Mouse (Mus musculus) c-Kit-negative CD71-positive TER-119-positive erythroid progenitor cells, embryonic 14.5 days (primary cell): ENCODE measurements around the gene P4hb.
"Not testable (repeated sequence)": the region's sequence is repeated elsewhere in the genome, so short reads cannot be mapped to it uniquely, and the experiment has no call there.

Experiments
- DNase-seq: peaks from one replicate; pipeline ENCODE4 v3.0.0-alpha.2; 2013; ENCODE audit warnings: low read depth, low spot score

The P4hb gene

GRCm38 (mm10) chr11:120538955-120539284, 34.1 kb downstream of the P4hb start:
- DNase-seq, result no peak

GRCm38 (mm10) chr11:120538485-120538884, 34.6 kb downstream of the P4hb start:
- DNase-seq, result no peak

DNA sequence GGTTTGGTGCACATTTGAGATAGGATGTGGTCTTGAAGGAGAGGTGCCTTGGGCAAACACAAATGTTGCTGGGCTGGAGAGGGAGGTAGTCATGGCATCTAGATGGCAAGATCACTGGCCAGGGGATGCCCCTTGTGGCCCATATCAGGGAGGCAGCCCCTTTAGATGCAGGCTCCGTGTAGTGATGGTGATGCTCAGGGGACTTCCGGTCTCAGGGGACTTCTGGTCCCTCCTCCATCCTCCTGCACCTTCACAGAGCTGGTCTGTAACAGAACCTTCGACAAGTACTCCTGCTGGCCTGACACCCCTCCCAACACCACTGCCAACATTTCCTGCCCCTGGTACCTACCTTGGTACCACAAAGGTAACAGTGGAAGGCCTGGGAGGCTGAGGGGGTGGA, 37.2 kb downstream of the P4hb start:
- no peak for DNase-seq

- no peak for DNase-seq
Observed at GRCm38 (mm10) chr11:120535145-120535544, 37.9 kb downstream of the P4hb start.

DNA sequence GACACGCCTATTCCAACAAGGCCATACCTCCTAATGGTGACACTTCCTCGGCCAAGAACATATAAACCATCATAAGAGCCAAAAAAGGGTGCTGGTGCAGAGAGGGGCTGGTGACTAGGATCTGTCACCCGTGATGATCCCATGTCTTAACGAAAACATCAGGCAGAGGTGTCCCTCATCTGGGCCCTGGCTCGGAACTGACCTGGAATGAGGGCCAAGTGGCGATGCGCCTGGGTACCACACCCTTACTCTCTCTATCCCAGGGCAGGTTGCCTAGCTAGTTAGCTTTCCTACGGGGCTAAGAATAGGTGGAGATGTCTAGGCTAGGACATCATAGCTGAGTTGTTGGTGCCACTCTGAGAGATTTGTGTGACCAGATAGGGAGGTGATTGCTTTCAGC, 39.0 kb downstream of the P4hb start:
- no peak for DNase-seq

DNA sequence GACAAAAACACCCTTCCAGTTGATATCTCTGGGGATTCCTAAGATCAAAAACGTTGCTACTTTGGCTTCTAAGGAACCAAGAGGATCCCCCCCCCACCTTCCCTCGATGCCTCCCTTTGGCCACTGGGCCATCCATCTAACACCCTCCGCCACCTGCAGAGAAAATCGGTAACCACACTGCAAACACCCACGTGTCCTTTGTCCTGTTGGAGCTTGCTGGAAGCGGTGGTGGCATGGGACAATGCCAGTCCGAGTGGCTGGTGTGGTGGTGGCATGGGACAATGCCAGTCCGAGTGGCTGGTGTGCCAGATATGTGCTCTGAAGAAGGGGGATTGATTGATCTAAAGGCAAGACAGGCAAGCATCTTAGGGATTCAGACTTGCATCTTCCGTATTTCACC, 41.4 kb downstream of the P4hb start:
- DNase-seq, result no peak

DNA sequence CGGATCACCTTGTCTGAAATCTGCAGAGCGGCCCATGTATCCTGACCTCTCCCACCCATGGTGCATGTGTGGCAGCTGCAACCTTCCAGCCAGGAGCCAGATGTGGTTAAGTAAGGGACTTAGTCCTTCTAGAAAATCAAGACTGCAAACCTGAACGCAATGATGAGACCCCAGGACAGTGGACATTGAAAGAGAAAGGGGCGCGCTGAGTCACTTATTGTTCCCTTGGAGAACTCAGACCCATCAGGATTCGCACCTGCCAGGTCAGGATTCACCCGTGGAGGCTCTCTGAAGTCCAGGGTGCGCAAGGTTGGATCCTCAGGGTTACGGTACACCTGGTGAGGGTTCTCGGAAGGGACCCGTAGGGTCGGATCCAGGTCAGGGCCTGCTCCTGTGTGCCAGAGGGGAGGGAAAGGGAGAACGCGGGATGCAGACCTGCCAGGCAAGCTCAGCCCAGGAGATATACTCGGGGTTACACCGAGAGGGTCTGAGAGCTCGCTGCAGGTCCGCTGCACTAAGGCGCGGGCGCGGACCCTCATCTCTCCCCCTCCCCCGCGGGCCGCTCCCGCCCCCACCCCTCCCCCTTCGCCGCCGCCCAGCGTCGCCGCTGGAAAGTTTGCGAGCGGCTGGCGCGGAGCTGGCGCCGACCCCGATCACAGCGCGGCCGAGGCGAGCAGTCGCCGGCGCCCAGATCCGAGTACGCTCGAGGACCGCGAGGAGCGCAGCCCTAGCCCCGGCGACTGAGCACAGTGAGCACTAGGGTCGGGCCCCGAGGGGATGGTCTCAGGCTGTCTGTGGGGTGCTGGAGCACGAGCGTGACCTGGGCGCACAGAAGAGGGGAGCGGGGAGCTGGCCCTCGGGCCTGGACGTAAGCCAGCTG, 42.7 kb downstream of the P4hb start, which contains the start of gene Gcgr:
Gene Gcgr, plus strand, starts transcription at position 615 of the 880 bp plus-strand sequence.
- DNase-seq, result no peak

DNA sequence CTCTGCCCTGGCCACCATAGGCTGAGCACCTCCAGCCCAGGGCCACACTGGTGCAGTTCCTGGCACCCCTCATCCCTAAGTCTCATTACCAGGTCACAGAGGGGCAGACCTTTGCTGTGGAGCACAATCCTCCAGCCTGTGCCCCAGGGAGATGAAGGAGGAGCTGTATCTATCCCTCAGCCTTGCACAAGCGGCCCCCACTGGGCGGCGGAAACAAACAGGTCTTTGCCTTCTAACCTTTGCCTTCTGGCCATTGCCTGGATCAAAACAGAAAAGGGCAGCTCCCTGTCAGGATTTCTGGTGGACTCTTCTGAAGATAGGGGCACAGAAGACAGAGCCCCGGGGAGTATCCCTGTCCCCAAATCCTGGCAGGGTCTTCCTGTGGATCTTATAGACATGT, 44.1 kb downstream of the P4hb start:
- no peak for DNase-seq

DNA sequence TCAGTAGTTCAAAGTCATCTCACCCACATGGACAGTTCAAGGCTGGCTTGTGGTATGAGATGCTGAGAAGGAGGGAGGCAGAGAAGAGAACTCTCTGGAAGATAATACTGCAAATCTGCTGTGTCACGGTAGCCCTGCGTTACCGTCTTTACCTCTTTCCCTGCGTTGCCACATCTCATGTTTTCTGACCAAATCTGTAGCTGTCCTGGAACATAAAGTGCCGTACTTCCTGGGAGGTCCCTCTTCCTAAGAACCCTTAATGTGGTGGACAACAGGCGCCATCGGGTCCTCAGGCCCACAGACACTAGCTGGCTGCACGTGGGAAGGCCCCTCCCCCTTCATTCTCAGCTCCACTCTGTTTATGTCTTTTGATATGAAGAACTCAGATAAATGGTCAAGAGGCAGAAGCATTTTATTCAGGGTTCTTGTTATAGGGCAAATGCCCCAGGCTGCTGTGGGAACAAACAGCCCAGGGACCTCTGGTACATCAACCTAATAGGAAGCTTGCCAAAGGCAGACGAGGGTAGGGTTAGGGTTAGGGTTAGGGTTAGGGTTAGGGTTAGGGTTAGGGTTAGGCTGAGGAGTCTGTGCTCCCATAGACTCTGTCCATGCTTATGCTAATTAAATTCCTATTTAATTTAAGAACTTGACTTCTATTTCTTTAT, 45.2 kb downstream of the P4hb start:
- no peak for DNase-seq

DNA sequence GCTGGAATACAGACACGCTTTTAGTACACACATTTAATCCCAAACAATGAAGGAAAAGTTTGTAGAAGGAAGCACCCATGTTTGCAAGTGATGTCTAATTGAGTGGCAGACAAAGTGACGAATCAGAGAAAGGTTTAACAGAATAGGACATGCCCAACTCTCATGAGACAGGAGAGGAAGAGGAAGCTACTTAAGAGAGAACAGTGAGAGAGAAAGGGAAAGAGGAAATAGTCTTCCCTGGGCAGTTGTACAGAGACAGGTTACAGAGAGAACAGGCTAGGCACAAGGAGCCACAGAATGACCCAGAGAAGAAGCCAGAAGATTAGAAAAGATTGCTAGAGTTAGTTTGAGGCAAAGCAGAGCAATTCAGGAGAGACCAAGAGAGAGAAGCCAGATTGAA, 47.1 kb downstream of the P4hb start:
- DNase-seq, result no peak

DNA sequence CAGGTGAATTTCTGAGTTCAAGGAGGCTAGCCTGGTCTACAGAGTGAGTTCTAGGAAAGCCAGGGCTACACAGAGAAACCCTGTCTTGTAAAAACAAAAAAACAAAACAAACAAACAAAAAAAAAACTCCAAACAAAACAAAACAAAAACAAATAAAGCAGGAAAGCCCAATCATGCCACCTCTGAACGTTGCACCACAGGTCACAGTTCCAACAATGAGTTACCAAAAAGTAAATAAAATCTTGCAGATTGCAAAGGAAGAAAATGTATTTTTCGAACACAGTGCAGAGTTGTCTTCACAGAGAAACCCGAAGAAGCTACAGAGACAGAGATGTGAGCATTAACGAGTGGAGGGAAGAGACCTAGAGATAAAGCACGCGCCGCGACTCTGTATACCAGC, 50.5 kb downstream of the P4hb start:
- no peak for DNase-seq

- DNase-seq, result peak; percentile 27
Observed at GRCm38 (mm10) chr11:120520967-120521540, 52.0 kb downstream of the P4hb start.

- no peak for DNase-seq
Observed at GRCm38 (mm10) chr11:120520498-120520897, 52.6 kb downstream of the P4hb start.

DNA sequence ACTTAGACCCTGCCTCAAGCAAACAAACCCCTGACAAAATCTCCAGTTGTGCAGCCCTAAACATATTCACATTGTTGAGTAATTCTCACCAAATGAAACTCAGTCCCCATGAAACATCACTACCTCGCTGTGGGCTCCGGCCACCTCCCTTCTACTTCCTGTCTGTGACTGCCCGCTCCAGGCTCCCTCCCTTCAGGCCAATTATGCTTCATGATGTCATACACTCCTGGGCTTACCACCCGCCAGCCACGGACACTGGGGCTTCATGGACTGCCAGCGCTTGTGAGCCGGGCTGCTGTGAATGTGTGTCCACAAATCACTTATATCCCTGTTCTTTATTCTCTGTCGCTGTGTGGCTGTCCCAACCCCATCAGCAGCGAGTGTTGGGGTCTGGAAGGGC, 53.3 kb downstream of the P4hb start:
- DNase-seq, result no peak

DNA sequence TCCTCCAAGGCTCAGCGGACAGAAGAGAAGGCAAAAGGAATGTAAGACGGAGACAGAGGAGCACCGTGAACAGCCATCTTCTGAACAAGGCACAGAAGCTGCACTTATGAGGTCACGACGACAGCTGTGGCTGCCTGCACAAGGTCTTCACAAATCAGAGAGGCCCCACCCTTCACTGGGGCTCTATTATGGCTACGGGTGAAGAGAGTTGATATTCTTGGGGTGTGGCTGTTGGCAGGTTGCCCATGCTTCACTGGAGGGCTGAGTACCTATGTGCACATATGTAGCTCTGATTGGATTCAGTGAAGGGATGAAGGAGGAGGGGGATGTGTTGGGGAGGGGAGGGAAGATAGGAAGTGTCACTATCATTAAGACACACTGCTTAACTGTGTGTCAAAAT, 54.5 kb downstream of the P4hb start:
- no peak for DNase-seq

- no peak for DNase-seq
Observed at GRCm38 (mm10) chr11:120518027-120518426, 55.0 kb downstream of the P4hb start.

- no peak for DNase-seq
Observed at GRCm38 (mm10) chr11:120517147-120517546, 55.9 kb downstream of the P4hb start.

GRCm38 (mm10) chr11:120515611-120516010, 57.4 kb downstream of the P4hb start:
- peak; percentile 56 for DNase-seq

DNA sequence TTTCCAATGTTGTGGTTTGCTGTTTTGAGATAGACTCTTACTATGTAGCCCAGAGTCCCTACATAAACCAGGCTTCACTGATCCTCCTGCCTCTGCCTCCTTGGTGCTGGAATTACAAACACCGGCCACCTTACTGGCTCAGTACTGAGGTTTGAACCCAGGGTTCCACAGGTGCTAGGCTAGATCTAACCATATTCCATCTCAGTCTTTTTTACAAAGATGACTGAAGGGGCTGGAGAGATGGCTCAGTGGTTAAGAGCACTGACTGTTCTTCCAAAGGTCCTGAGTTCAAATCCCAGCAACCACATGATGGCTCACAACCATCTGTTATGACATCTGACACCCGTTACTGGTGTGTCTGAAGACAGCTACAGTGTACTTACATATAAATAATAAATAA, 58.8 kb downstream of the P4hb start:
- not testable (repeated sequence) for DNase-seq

GRCm38 (mm10) chr11:120512790-120513453, 60.1 kb downstream of the P4hb start:
- DNase-seq, result no peak

DNA sequence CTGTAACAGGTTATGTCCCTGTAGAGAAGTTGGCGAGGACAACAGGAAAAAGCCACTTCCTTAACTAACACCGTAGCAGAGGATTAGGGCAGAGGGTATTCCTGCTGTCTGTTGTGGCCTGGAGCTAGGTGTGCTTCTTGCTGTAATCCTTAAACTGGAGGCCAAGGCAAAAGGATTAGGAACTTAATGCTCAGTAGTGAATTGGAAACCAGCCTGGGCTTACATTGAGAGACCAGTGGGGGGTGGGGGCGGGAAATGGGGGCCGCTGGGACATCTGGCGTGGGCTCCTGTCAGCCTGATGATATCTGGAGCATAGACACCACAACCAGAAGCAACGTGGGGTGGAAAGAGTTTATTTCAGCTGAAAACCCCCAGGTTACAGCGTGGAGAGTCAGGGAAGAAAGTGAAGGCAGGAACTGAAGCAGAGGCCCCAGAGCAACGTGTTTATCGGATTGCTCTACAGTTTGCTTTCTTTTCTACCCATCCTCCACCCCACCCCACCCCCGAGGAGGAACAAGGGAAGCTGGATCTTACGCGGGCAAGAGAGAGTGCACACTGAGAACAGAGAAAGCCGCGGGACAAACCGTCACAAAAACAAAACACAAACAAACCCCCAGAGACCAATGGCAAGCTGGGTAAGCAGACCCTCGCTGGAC, 62.5 kb downstream of the P4hb start:
- no peak for DNase-seq
